Mouse (Mus musculus): ENCODE measurements at regions not wholly inside any gene's neighbourhood (a gene's known extent, or its start where the extent isn't known, plus 50 kb on each side); places are given as distances from the start of the nearest gene placed in this dataset.
A peak's percentile ranks its signal among the peaks of the same experiment; 100 is the strongest.

GRCm38 (mm10) chr11:42965732-42966131 is 69.8 kb upstream of the Gm9972 start:
- H3K4me2 ChIP-seq = no peak overlapping the region
- no peaks in the 10 kb centered on the region for H3K27me3 ChIP-seq
- no peak overlapping the region for H3K9ac ChIP-seq
- no peak overlapping the region for H3K27ac ChIP-seq (replicated peaks)
- H3K9me3 ChIP-seq = no peaks in the 10 kb centered on the region
- WGBS = 69% methylated on average over 1 of the region's 1 CpGs
- no peak for ATAC-seq (ENCODE audit: low read depth)
- H3K36me3 ChIP-seq = no peaks in the 10 kb centered on the region
- H3K4me3 ChIP-seq = no peak overlapping the region
- no peaks in the 10 kb centered on the region for H3K4me1 ChIP-seq (replicated peaks)

- WGBS = 36% methylated on average over 2 of the region's 2 CpGs
- H3K9me3 ChIP-seq = no peaks in the 10 kb centered on the region
- peak; percentile 90 for ATAC-seq (ENCODE audit: low read depth)
Observed at GRCm38 (mm10) chr11:42978245-42978644, 57.3 kb upstream of the Gm9972 start.

More at GRCm38 (mm10) chr11:42978245-42978644, 57.3 kb upstream of the Gm9972 start:
- H3K9ac ChIP-seq = no peak overlapping the region
- no peak overlapping the region; the same call in 1 of the 2 replicates for H3K27ac ChIP-seq (replicated peaks)
- no peak overlapping the region for H3K4me3 ChIP-seq
- H3K36me3 ChIP-seq = no peaks in the 10 kb centered on the region
- H3K4me1 ChIP-seq (replicated peaks) = peaks cover 5% of the 10 kb centered on the region; the same call in 1 of the 2 replicates
- no peaks in the 10 kb centered on the region for H3K27me3 ChIP-seq
- no peak overlapping the region for H3K4me2 ChIP-seq

Data from neural tube, embryonic 13.5 days (tissue).